Mouse (Mus musculus): ENCODE data around the gene Gm20388.

Gm20388 gene

DNA sequence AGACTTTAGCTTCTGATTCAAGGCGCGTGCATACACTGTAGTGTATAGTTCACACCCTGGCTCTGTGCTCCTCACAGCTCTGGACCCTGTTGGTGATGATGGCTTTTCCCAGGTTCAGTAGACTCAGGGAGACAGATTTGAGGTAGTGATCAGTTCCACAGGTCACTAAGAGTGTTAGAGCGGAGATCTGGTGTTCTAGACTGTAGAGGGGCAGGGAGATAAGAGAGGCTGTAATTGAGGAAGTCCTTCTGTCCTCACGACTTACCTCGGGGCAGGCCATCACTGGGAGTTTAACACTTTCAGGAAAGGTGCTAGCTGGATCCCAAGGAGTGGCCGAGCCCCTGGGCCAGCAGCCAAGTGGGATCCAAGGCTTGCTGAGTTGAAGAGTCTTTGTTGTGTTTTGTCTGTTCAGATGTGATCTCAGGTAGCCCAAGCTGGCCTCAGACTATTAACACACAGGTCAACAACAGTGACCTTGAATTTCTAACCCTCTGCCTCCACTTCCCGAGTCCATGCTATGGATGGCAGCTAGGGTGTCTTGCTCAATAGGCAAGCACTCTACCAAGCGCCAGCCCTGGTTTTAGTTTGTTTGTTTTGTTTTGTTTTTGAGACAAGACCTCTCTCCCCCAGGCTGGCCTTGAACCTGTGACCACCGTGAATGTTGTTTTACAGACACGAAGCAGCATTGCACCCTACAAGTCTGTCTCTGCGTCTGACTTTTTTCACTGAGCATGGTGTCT lies 564.0 kb downstream of the Gm20388 start:
- no peak for DNase-seq (ENCODE audit: low spot score)

DNA sequence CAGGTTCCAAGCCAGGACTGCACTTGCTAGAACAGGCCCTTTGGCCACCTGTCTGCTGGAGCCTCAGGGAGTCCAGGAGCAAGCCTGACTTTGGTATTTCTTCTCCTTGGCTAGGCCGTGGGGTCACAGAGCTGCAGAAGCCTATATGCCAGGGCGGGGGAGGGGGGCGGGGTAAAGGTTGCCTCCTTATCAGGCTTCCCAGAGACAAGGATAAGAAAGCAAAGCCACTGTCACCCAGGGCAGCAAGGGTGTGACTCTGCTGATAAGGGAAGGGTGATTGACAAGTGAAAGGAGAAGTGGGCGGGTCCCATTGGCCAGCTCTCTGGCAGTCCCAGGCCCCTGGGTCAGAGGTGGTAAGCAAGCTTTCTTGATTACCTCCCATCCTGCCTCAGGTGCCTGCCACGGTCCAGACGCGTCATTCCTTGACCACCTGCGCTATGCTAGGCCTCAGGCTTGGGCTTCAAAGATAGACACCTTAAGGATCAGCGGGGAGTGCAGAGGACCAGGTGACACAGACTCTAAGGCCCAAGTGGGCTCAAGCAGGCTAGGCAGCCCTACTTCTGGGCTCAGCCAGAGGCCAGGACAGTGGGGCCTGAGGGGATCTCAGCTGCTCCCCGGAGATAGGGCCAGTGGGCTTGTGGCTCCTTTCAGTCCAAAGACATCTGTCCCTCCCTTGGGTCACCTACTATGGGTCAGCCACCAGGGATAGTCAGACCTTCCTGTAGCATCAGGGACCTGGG lies 565.0 kb downstream of the Gm20388 start:
- no peak for DNase-seq (ENCODE audit: low spot score)

DNA sequence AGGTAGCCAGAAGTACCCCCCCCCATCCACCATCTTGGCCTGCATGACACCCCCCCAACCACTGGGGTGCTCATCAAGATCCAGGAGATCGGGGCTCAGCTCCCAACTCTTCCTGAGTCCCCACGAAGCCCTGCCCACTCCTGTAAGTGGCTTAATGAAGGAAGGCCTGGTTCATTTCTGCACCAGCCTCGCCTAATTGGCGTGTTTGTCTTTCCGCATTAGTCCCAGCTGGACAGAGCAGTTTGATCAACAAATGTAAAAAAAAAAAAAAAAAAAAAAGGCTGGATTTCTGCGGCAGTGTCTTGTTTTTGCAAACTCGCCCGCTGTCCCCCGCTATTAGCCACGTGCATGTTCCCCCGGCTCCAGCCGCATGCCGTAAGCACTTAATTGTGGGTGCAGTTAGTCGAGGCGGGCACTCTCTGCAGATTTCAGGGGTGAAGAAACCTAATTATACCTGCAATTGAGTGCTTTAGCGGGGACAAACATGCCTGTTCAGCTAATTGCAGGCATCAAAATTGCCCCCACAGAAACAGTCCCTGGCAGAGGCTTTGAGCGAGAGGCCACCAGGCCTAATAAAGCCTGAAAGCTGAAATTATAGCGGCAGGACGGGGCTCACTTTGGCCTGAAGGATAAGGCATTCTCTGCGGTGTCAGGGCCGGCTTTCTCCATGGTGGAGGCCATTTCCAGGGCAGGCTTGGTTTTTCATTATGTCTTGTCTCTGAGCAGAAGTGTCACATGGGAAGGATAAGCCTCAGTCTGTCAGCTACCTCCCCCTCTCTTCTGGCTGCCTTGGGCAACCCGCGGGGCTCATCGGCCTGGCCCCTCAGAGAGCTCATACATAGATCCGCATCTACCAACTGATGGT lies 566.3 kb downstream of the Gm20388 start:
- no peak for DNase-seq (ENCODE audit: low spot score)

DNA sequence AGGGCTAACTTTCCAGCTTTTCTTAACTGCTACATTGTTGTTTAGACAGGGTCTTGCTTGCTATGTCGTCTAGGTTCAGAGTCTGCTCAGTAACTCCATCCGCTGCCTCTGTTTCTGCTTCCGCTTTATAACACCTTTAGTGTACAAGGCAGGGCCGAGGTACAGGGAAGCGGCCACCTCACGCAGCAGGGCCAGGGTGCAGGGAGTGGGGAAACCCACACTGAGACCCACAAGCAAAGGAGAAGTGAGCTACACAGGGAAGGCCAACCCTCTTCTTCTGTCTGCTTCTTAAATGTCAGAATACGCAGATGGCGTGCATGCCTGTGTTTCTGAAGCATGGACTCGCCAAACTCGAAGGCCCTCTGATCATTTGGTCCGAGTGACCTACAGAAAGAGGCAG lies 568.1 kb downstream of the Gm20388 start:
- DNase-seq (ENCODE audit: low spot score), result no peak

DNA sequence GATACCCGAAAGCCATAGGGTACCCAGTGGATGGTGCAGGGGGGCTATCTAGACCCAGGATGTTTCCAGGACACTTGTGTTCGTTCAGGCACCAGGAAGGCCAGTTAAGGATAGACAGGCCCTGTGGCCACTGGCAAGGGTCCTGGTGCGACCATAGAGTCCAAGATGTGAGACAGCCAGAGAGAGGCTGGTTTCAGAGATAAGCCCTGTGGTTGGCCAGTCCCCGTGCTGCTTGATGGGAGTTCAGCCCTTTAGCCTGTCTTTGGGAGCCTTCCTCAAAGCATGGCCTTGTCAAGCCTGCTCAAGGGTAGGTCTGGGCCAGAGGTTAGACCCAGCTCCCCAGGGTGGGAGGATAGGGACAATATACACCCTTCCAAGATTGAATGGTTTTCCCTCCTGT lies 569.0 kb downstream of the Gm20388 start:
- no peak for DNase-seq (ENCODE audit: low spot score)

DNA sequence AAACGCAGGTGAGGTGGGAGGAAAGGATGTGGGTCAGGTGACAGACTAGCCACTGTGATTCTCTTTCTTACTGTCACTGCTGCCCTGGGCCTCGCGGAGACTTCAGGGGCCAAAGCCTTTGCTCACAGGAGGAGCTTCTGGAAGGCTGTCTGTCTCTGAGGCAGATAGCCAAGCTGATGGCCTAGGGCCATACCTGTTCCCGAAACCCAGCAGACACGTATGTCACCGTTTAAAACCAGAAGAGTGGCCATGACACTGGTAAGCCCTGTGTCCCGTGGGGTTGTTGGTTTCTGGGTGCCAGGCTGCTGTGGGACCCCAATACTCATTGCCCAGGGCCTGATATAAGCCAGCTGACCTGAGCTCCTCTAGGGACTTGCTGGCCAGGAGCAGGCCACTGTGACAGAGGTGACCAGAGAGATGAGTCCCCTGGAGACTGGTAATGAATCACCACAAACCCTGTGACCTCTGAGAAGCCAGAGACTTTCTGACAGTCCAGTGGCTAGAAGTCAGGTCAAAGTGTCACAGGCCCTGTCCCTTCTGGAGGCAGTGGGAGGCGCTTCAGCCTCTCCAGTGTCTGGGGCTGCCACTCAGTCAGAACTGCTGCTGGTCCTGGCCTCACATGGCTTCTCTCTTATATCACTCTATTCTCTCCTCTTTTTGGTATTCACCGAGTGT lies 571.5 kb downstream of the Gm20388 start:
- peak; percentile 65 for DNase-seq (ENCODE audit: low spot score)

DNA sequence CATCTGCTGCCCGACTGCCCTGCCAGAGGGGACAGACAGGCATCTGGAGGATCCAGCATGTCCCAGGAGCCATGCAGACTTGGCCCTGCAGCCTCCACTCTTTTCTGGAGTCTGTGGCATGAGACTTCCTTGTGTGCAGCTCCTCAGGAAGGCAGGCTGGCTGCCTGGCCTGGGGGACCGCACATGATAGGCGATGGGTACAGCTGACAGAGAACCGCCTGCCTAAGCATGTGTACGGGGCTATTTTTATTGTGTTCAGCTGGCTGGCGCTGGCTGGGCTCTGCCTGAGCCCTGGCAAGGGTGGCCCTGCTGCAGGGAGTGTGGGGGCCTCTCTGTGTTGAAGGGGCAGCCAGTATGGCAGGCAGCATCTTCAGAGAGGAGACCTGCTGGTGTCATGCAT lies 573.8 kb downstream of the Gm20388 start:
- no peak for DNase-seq (ENCODE audit: low spot score)

DNA sequence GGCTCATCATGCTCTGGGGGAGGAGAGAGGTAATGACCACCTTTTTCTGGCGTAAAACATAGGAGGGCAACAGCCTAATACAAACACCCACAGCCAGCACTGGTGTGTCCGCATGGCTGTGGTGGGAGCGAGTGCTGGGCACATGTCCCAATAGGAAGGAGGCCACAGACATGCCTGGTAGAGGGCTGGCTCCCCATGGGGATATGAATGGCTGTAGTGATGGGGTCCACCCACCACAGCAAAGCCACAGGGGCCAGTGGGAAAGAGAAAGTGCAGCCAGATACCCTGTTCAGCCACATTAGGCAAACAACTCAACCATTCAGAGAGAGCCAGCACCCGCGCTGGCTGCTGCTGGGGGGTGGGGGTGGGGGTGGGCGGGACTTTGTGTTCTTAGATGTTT lies 574.5 kb downstream of the Gm20388 start:
- no peak for DNase-seq (ENCODE audit: low spot score)

DNA sequence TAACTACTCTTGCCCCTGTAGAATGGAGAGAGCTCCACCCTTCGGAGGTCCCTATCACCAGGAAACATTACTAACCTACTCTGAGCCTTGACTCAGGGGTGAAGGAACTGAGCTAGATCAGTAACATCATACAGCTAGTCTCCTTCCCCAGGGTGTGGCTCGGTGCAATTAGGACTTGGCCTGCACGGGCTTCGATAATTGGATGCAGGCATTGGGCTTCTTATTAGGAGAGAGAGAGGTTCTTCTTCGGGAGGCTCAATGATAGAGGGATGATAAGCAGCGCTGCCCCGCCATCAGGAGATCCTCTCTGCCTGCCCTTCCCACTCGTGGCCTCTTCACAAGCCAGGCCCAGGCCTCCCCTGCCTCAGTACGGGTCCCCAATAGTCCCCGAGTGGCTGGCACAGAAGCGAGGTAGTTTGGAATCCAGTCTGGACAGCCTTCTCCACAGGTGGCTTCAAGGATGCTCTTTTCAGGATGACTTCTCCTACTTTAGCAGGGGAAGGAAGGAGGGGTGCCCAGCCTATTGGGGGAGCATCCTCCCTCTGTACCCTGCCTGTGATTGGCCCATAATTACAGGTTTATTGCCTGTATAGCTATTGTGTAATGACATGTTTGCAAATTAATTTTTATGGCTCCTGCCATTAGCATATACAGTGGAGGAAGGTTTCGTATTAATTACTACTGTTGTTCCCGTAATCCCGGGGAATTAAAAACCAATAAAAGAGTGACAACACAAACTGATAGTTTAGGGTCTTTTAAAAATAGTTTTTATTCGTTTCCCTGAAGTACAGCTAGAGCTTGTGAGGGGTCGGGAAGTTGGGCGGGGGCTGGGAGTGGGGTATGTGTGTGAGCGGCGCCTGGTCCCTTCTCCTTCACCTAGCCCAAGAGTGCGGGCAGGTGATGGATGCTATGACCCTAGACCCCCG lies 575.2 kb downstream of the Gm20388 start:
- no peak for DNase-seq (ENCODE audit: low spot score)

DNA sequence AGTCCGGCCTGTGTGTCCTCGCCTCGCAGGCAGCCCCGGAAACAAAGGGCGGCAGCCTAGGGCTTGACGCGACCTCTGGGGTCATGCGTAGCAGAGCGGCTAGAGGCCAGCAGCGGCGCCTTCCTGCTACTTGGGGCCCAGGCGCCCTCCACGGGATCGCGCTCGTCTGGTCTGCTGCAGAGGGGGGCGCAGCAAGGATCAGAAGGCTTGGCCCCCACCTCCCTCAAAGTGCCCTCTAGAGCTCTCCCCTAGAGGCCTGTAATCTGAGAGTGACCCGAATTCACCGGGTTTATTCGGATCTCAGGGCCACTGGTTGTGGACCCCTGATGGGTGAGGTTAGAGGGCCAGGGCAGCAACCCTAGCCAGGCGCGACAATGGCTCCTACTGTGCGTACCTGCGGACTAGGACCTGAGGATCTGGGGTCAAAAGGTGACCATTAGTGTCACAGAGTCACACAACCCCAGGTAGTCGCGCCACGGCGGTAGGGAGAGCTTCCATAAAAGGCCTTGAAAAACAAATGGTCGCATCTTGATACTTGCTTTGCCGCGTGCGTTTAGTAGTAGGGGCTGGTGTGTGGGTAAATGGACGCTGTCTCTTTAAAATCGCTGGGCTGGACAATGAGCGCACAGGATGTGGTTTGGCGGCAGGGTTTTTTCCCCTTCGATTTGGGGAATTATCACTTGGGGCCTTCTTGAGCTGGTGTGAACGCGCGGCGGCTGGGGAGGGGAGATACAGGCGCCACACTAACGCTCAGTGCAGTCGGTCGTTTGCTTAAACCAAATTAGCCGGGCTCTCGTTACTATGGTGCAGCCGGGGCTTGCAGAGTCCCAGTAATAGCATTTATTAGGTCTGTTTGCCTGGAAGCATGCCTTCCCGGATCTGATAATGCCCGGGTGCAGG lies 576.1 kb downstream of the Gm20388 start:
- peak; percentile 39 for DNase-seq (ENCODE audit: low spot score)

DNA sequence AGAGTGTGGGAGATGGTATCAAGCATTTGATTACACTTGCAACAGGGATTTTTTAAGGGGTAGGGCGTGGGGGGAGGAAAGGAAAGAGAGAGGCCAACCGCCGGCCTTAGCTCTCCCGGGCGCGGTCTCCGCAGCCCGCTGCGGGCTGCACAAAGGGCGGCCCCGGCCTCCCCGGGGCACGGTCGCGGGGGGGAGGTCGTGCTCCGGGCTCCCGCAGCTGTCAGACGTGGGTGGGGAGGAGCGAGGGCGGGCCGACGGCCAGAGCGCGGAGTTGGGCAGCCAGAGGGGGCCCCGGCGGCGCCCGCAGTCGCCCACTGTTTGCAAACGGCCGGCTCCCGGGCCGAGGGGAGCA lies 576.7 kb downstream of the Gm20388 start:
- peak; percentile 48 for DNase-seq (ENCODE audit: low spot score)

DNA sequence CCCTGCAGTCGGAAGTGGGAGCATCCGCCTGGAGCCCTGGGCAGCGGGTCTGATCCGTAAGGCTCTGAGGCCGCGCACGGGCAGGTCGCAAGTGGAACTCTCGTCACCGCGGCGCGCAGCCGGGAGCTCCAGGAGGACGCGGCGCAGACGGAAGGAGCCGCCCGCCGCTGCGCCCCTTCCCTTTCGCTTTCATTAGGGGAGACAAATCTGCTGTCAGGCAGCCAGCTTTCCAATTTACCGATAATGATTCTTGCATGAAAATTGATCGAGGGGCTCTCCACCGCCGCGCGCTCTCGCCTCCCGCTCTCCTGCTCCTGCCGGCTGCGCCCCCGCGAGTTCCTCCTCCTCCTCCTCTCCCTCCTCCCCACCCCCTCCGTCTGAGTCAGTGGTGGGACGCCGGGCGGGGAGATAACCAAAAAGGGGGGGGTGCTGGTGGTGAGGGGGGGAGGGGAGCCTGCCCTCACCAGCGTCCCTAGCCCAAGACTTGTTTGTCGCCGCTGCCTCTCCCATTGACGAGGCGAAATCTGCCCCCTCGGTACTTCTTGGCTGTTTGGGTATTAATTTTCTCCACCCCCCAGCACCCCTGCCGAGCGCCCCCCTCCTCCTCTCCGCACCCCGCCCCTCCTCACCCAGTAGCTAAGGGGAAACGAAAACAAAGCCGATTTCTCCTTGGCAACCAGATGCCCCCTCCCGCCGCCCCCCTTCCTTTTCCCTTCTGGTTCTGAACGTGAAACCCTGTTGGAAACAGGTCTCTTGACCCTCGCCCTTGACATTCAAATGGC lies 577.3 kb downstream of the Gm20388 start:
- DNase-seq (ENCODE audit: low spot score), result peak; percentile 22

DNA sequence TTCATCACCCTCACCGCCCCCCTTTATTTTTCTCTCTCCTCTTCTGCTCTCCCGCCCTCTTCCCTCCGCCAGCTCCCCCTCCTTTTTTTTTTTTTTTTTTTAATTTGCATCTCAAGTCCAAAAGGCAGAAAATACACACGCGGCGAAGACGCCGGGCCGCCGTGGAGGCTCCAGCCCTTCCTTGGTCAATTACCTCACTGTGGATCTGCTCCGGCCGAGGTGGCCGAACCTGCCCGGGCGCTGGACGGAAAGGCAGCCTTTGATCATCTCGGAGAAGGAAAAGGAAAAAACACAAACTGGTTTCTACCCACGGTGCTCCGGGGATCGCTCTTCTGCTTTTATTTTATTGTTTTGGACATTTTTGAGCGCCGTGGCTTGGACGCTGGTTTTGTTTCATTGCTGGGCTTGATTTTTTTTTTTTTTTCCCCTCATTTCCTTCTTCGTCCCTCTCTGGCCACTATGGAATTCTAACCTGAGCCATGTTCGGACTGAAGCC lies 578.0 kb downstream of the Gm20388 start:
- DNase-seq (ENCODE audit: low spot score), result peak; percentile 43

DNA sequence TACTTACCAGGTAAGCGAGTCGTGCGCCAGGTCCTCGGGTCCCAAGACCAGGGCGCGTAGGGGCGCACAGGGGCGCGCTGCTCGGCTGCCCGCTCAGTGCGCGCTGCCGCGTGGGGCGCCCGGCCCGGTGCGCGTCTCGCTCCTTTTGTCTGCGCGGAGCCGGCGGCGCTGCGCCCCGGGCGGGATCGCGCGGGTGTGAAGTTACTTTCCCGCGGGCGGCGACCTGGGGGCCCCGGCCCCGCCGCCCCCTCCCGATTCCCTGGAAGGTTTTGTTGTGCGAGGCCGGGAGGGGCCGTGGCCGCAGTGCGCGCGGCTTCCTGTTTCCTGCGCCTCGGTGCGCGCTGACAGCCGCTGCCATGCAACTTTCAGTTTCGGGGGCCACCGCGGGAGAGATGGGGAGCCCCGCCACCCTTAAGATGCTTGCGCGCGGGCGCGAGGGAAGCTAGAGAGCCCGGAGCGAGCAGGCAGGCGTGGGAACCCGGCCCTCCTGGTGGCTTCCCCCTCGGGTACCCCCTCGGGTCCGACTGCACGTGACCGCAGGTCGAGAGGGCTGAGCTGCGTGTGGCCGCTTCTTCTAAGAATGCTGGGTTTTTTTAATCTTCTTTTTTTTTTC lies 578.6 kb downstream of the Gm20388 start:
- no peak for DNase-seq (ENCODE audit: low spot score)

DNA sequence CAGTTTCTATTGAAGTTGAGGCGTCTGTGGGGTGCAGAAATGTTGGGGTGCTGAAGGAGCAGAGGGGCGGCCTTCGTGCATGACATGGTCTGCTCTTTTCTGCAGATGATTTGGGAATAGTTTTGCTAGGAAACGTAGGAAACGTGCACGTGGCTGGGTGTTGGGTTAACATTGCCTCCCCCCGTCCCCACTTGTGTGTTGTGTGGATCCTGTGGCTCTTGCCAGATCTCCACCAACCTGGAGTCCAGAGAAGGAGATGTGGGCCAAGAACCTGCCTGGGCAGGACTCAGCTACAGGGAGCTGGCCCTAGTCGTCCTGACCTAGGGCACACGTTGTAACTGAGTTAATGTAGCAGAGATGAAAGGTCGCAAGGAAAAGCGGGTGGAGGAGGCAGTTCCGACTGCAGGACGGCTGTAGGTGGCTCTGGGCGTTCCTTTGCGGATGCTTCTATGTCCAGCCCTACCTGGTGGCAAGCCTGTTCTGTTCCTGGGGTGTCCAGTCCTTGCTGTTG lies 579.2 kb downstream of the Gm20388 start:
- DNase-seq (ENCODE audit: low spot score), result no peak

DNA sequence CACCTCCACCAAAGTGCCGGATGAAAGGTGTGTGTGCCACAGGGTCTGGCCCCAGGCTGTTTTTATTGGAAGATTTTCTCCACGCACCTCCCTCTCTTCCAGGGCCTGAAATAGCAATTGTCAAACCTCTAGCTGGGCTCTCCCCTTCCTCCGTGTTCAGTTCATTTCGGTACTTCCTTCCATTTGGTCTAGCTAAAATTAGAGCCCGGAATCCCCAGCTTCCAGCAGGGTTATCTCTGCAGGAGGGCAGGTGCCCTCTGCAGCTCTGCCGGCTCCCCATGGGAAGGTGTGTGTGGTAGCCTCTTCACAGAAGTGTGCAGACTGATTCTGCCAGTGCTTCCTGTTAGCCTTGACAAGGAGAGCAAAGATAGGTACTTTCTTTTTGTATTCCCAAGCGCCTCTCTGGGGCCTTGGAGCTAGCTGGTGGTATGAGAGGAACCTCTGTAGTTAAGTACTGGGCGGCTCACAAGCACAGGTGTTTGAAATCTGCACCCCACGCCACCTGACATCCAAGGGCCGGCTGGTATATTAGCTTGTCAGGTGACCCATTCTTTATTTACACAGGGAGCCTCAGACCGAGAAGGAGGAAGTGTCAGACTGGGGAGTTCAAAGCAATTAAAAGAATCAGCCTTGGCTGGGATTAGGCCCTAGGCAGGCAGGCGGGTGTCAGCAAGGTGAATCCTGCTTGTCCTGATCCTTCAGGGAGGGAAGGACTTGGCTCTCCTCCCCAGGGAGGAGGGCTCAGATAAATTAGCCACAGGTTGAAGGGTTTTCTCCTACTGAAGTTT lies 579.9 kb downstream of the Gm20388 start:
- no peak for DNase-seq (ENCODE audit: low spot score)

DNA sequence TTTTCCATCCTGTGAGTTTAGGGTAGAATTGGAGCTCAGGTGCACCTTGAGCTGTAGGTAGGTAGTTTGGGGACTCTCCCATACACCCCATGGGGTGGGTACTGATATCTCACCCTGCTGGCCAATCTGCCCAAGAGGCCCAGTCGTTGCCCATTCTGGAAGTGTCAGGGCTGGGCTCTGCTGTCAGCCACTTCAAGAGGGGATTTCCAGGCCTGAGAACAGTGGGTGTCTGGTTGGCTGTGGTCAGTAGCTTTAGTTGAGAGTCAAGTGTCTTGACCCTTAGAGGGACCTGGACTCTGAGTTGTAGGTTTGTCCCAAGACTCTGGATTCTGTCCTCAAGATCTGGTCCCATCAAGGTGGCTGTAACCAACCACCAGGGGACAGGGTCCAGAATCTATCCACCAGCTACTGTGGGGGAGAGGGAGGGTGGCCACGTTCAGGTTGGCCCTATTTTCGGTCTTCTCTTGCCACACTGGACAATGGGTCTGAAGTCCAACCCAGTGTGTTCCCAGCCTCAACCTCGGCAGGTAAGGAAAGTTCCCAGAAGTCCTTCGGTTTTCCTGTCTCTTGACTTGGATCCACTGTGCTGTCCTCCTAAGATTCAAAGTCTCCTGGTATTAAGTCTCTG lies 580.6 kb downstream of the Gm20388 start:
- DNase-seq (ENCODE audit: low spot score), result no peak

All from adipocyte (in vitro differentiated cells).